In genomic region chr6:86154006-86154405, GRCm38 (mm10) we compare ENCODE assay signal across 17 mouse cellular contexts. TPM values are rescaled to one million over a fixed set of nuclear protein-coding genes. Genes with fewer than 3 reads are reported as not detected.
DNase-seq lines count a peak whose midpoint lies in the region; ATAC-seq lines count a peak whose summit lies in the region.
"Had no signal": no experiment of that assay in that cellular context is flagged by ENCODE, and none has a peak within 500 bp of the region (broad histone marks: within the 10 kb centered on the region; RNA-seq: fewer than 3 reads in every experiment).

No protein-coding gene starts in this region.

- no peaks in the 10 kb centered on the region for H3K27me3 ChIP-seq in intestine, embryonic 14.5 days (replicated peaks; ENCODE audit: control insufficient read depth, insufficient read depth, low read length)
- no peaks in the 10 kb centered on the region for H3K27me3 ChIP-seq in intestine, embryonic 16.5 days (replicated peaks; ENCODE audit: control insufficient read depth, insufficient read depth, low read length)
- H3K27me3 ChIP-seq: forebrain, embryonic 12.5 days had no signal

- peak; percentile 92 for DNase-seq in heart, adult 11 months
- no peak for DNase-seq in heart, postnatal 14 days
- DNase-seq in intestine, embryonic 14.5 days (ENCODE audit: low spot score): peak; percentile 41
- peak; percentile 34 for DNase-seq in 3T3-L1 (ENCODE audit: low read depth, low spot score)
- peak; percentile 11 for DNase-seq in brain, adult 2 months (ENCODE audit: low read depth, low spot score)
- no peak for DNase-seq in adrenal gland, postnatal 25 days
- DNase-seq: adrenal gland, adult 8-10 months; cerebellum, adult 11-12 months; cerebellum, adult 9-10 months; cerebellum, postnatal 36 days; kidney, adult 18-20 months had no signal

- intact Hi-C loops in heart, postnatal 14 days (cut with DNase I): no loop called here

- no peaks in the 10 kb centered on the region for H3K36me3 ChIP-seq in intestine, embryonic 14.5 days (ENCODE audit: control insufficient read depth, insufficient read depth, low read length)
- no peaks in the 10 kb centered on the region for H3K36me3 ChIP-seq in intestine, embryonic 16.5 days (ENCODE audit: control insufficient read depth, insufficient read depth, low read length)
- H3K36me3 ChIP-seq: embryonic facial prominence, embryonic 13.5 days; forebrain, embryonic 12.5 days had no signal

- H3K9me3 ChIP-seq in intestine, embryonic 14.5 days (ENCODE audit: control insufficient read depth, low read length): no peaks in the 10 kb centered on the region
- no peaks in the 10 kb centered on the region; the same call in 1 of the 2 replicates for H3K9me3 ChIP-seq in intestine, embryonic 16.5 days (ENCODE audit: control insufficient read depth, low read length)
- H3K9me3 ChIP-seq: embryonic facial prominence, embryonic 13.5 days had no signal

- whole genome bisulfite sequencing in intestine, embryonic 14.5 days: 69% methylated on average over 5 of the region's 5 CpGs
- whole genome bisulfite sequencing in intestine, embryonic 16.5 days: 67% methylated on average over 5 of the region's 5 CpGs

- no peak overlapping the region for H3K4me2 ChIP-seq in intestine, embryonic 14.5 days (ENCODE audit: low read length)
- H3K4me2 ChIP-seq in intestine, embryonic 16.5 days (ENCODE audit: low read depth, low read length): no peak overlapping the region
- H3K4me2 ChIP-seq: embryonic facial prominence, embryonic 13.5 days; forebrain, embryonic 12.5 days had no signal

- no peak for ATAC-seq in intestine, embryonic 14.5 days (replicated peaks; ENCODE audit: low FRiP score, low TSS enrichment, low read depth)
- no peak for ATAC-seq in intestine, embryonic 16.5 days
- ATAC-seq: forebrain, embryonic 16.5 days; hindbrain, embryonic 16.5 days; inflammation-experienced regulatory T-cells, adult 6 months had no signal

- no peak overlapping the region for H3K4me3 ChIP-seq in intestine, embryonic 14.5 days (ENCODE audit: low read depth, low read length)
- no peak overlapping the region for H3K4me3 ChIP-seq in intestine, embryonic 16.5 days (ENCODE audit: low read length)
- H3K4me3 ChIP-seq: embryonic facial prominence, embryonic 13.5 days; forebrain, embryonic 12.5 days had no signal

- no peak overlapping the region for H3K27ac ChIP-seq in intestine, embryonic 14.5 days (ENCODE audit: low read depth)
- no peak overlapping the region for H3K27ac ChIP-seq in intestine, embryonic 16.5 days (ENCODE audit: low read length)
- H3K27ac ChIP-seq: embryonic facial prominence, embryonic 13.5 days; forebrain, embryonic 12.5 days had no signal

- H3K4me1 ChIP-seq in intestine, embryonic 14.5 days (replicated peaks; ENCODE audit: control insufficient read depth, insufficient read depth, low read length): no peaks in the 10 kb centered on the region
- no peaks in the 10 kb centered on the region; the same call in 1 of the 2 replicates for H3K4me1 ChIP-seq in intestine, embryonic 16.5 days (ENCODE audit: control insufficient read depth, insufficient read depth, low read length)

- H3K9ac ChIP-seq in intestine, embryonic 14.5 days (ENCODE audit: low read length): no peak overlapping the region
- H3K9ac ChIP-seq in intestine, embryonic 16.5 days (ENCODE audit: low read depth, low read length): no peak overlapping the region
- H3K9ac ChIP-seq: embryonic facial prominence, embryonic 13.5 days; forebrain, embryonic 12.5 days had no signal

RNA-seq across cellular contexts. Expression of gene Tgfa, which starts 41.0 kb away (rescaled TPM):
- 1 to 10 TPM; 1.3 to 1.4 TPM for total RNA-seq in heart, postnatal 14 days (2021)
- polyA plus RNA-seq in intestine, embryonic 14.5 days (2014; fragmentation: Nextera tagmentation; extraction: Ambion mirVana): 6.8 and 7.3 TPM in 2 replicates
- polyA plus RNA-seq in intestine, embryonic 16.5 days (2015; fragmentation: Nextera tagmentation; extraction: Ambion mirVana): 6.0 and 7.0 TPM in 2 replicates
- total RNA-seq in adrenal gland, postnatal 25 days (2021): 16.8 and 22.4 TPM in 2 replicates

Comparison
In these comparisons a context has a peak if more than half of its experiments do, and no peak if none do; other contexts are left out.
1. DNase-seq: peak in heart, adult 11 months (single experiment), intestine, embryonic 14.5 days (single experiment), 3T3-L1 (single experiment) and brain, adult 2 months (single experiment); none in heart, postnatal 14 days (0 of 2) and adrenal gland, postnatal 25 days (single experiment).